In the genomic region with DNA sequence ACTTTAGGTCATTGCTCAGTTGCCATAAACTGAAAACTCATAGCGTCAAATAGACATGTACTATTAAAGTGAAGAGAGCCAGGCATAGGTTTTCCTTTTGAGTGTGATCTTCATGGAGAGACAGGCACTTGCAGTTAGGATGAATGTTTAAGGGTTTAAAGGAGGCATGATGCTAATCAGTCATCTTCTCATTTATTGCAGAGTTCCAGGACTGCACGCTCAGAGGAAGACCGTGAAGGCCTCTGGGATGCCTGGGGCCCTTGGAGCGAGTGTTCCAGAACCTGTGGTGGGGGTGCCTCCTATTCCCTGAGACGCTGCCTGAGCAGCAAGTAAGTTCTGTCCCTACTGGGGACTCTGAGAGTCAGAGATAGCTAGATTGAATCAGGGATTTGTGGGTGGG, we compare ENCODE assay signal across 31 mouse cellular contexts.
"Had no signal": no experiment of that assay in that cellular context is flagged by ENCODE, and none has a peak within 500 bp of the region (broad histone marks: within the 10 kb centered on the region; RNA-seq: fewer than 3 reads in every experiment).

No protein-coding gene starts in this region.

- H3K4me3 ChIP-seq: left cerebral cortex, adult 2 months; limb, embryonic 12.5 days; limb, embryonic 13.5 days; limb, embryonic 15.5 days; liver, embryonic 12.5 days; liver, embryonic 13.5 days; liver, embryonic 15.5 days; lung, embryonic 15.5 days; megakaryocyte, embryonic 14.5 days; midbrain, embryonic 10.5 days; midbrain, embryonic 12.5 days; midbrain, embryonic 13.5 days; midbrain, embryonic 15.5 days; myocyte; neural tube, embryonic 12.5 days; neural tube, embryonic 13.5 days had no signal

- H3K9me3 ChIP-seq: limb, embryonic 12.5 days; limb, embryonic 13.5 days; limb, embryonic 15.5 days; liver, embryonic 12.5 days; liver, embryonic 13.5 days; liver, embryonic 15.5 days; lung, embryonic 15.5 days; megakaryocyte, embryonic 14.5 days; midbrain, embryonic 10.5 days; midbrain, embryonic 12.5 days; midbrain, embryonic 13.5 days; midbrain, embryonic 15.5 days; neural tube, embryonic 12.5 days; neural tube, embryonic 13.5 days had no signal

- H3K9ac ChIP-seq: limb, embryonic 12.5 days; limb, embryonic 13.5 days; limb, embryonic 15.5 days; liver, embryonic 12.5 days; liver, embryonic 13.5 days; liver, embryonic 14.5 days; liver, embryonic 15.5 days; liver, postnatal 0 days; lung, embryonic 14.5 days; lung, embryonic 15.5 days; midbrain, embryonic 12.5 days; midbrain, embryonic 13.5 days; midbrain, embryonic 15.5 days; neural tube, embryonic 12.5 days; neural tube, embryonic 13.5 days had no signal

- H3K4me1 ChIP-seq: limb, embryonic 12.5 days; limb, embryonic 13.5 days; limb, embryonic 15.5 days; liver, embryonic 12.5 days; liver, embryonic 13.5 days; liver, embryonic 15.5 days; megakaryocyte, embryonic 14.5 days; midbrain, embryonic 15.5 days; neural tube, embryonic 12.5 days; neural tube, embryonic 13.5 days had no signal

- H3K36me3 ChIP-seq: limb, embryonic 12.5 days; liver, embryonic 12.5 days; liver, embryonic 13.5 days; liver, embryonic 15.5 days; lung, embryonic 15.5 days; midbrain, embryonic 10.5 days; midbrain, embryonic 12.5 days; midbrain, embryonic 13.5 days; midbrain, embryonic 15.5 days; neural tube, embryonic 12.5 days; neural tube, embryonic 13.5 days had no signal

- DNase-seq: left cerebral cortex, postnatal 4 days; liver; liver, embryonic 13.5 days; liver, postnatal 0 days; lung, adult 18-20 months; lung, adult 2 months; lung, embryonic 14.5 days; lung, postnatal 10 days; lung, postnatal 14 days; lung, postnatal 36 days; lung, postnatal 4 days had no signal

- H3K27me3 ChIP-seq: limb, embryonic 12.5 days; limb, embryonic 13.5 days; limb, embryonic 15.5 days; liver, embryonic 12.5 days; liver, embryonic 13.5 days; liver, embryonic 15.5 days; lung, embryonic 15.5 days; megakaryocyte, embryonic 14.5 days; midbrain, embryonic 12.5 days; midbrain, embryonic 13.5 days; midbrain, embryonic 15.5 days; neural tube, embryonic 12.5 days; neural tube, embryonic 13.5 days had no signal

- H3K4me2 ChIP-seq: limb, embryonic 12.5 days; limb, embryonic 13.5 days; limb, embryonic 15.5 days; liver, embryonic 11.5 days; liver, embryonic 12.5 days; liver, embryonic 13.5 days; liver, embryonic 15.5 days; lung, embryonic 14.5 days; lung, embryonic 15.5 days; midbrain, embryonic 12.5 days; midbrain, embryonic 13.5 days; midbrain, embryonic 15.5 days; neural tube, embryonic 12.5 days; neural tube, embryonic 13.5 days had no signal

- H3K27ac ChIP-seq: left cerebral cortex, adult 2 months; limb, embryonic 12.5 days; limb, embryonic 13.5 days; limb, embryonic 15.5 days; liver, embryonic 12.5 days; liver, embryonic 13.5 days; liver, embryonic 14.5 days; liver, embryonic 15.5 days; lung, embryonic 15.5 days; macrophage; midbrain, embryonic 10.5 days; midbrain, embryonic 12.5 days; midbrain, embryonic 13.5 days; midbrain, embryonic 15.5 days; neural tube, embryonic 12.5 days; neural tube, embryonic 13.5 days had no signal

- ATAC-seq: liver, embryonic 12.5 days; liver, postnatal 0 days; lung, postnatal 0 days; midbrain, embryonic 13.5 days; midbrain, embryonic 15.5 days; midbrain, embryonic 16.5 days had no signal
